Mouse (Mus musculus): Measurements from ENCODE around the gene Htt. TPM values are rescaled to one million over a fixed set of nuclear protein-coding genes. Genes with fewer than 3 reads are reported as not detected.

Htt gene
- polyA plus RNA-seq, 1 experiment from 2014 or later: 17.1 TPM

DNA sequence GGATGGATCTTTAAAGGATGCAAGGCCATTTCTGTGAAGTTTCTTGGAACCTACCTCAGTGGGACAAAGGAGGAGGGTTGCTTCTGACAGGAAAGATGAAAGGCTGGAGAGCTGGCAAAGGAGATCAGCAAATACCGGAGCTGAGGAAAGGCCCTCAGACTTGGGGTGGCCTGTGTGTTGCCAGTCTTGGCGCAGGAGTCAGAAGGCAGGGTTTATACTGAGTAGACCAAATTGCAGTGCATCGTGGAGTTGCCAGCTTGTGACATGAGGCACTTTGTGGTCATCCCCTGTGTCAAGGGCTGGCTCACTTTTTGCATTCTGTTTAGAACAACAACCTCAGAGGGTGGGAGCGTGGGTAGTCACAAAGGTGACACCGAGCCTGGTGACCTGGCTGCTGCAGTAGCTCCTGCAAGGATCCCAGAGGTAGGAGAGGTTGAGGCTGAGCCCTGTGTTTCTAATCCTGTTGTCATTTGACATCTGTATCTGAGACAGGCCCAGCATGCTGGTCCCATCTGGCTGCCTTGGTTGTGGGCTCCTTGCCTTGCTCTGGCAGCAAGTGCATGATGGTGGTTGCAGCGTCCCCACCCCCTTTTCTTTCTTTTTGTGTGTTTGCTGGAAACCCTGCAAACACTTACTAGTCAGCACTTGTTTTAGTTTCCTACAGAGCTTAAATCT, 189.1 kb downstream of the Htt start:
- Histone ChIP-seq H3K4me3 (peak overlapping the region; percentile 94), H3K36me3 (peaks cover 38% of the 10 kb centered on the region), H3K9me3 (replicated peaks) (no peaks in the 10 kb centered on the region), H3K4me1 (peaks cover 31% of the 10 kb centered on the region), H3K27ac (peak overlapping the region; percentile 99), H3K27me3 (ENCODE audit: low read depth, poor library complexity, severe bottlenecking) (no peaks in the 10 kb centered on the region)
- 78% methylated on average over 6 of the region's 6 CpGs for WGBS
- no peak for DNase-seq (ENCODE audit: low spot score)

DNA sequence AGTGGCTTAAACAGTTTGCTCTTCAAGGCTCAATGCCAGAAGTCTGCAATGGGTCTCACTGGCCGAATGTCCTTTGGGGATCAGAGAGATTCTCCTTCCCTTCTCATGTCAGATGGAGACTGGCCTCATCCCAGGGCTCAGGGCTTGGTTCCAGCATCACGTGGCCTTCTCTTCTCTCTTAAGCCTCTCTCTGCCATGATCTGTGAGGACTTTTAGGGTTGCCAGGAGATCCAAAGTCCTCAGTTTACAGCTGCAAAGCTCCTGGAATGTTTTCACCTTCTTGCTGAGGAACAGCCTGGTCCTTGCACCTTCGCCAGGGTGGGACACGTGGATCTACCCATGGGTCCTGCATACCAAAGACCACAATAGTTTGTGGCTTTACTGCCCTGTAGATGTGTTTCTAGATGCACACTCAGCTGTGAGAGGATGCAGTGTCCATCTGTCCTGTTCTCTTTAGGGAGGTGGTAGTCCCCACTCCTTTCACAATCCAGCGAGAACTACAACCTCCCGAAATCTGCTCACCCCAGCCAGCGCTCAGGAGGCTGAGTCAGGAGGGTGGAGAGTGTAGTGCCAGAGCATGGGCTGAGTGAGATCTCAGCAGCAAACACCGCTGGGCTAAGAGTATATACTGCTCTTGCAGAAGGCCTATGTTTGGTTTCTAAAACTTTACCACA, 189.8 kb downstream of the Htt start:
- WGBS: 95% methylated on average over 8 of the region's 8 CpGs
- peaks cover 37% of the 10 kb centered on the region for H3K4me1 ChIP-seq
- no peaks in the 10 kb centered on the region for H3K9me3 ChIP-seq (replicated peaks)
- DNase-seq (ENCODE audit: low spot score): no peak
- no peak overlapping the region for H3K27ac ChIP-seq
- H3K36me3 ChIP-seq: peaks cover 42% of the 10 kb centered on the region
- H3K4me3 ChIP-seq: peak overlapping the region; percentile 94; the same call in 1 of the 2 replicates
- no peaks in the 10 kb centered on the region for H3K27me3 ChIP-seq (ENCODE audit: low read depth, poor library complexity, severe bottlenecking)

DNA sequence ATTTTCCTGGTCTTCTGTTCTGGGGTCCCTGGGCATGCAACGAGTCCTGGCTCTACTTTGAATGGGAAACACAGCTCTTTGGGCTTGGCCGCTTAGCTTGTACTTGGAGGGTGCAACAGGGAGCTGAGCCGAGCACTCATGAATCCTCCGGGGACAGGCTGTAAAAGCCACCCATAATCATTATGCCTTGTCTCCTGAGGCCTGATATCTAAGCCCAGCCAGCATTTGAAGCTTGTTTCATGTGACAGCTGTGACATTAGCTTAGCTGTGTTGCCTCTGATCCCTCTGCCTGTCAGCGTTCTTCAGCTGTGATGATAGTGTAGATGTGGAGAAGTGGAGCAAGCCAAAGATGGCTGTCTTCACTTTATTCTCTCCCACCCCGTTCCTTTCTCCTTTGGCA, 193.0 kb downstream of the Htt start:
- H3K27ac ChIP-seq: no peak overlapping the region
- H3K4me1 ChIP-seq: peaks cover 50% of the 10 kb centered on the region

DNA sequence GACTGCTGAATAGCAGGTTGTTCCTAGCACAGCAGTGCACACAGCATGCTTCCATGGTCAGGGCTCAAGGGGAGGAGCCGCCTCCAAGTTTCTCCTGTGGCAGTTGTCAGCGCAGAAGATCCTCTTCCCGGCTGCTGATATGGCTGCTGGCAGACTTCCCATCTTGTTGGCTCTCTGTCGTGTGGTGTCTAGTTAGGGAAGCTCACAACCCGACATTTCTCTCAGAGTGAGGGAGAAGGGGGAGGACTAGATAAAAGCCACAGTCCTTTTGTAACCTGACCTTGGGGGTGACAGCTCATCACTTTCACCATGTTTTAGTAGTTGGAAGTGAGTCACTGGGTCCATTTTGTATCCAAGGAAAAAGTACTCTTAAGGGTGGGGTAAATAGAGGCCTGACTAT, 194.1 kb downstream of the Htt start:
- Histone ChIP-seq H3K4me3 (no peak overlapping the region), H3K27ac (no peak overlapping the region), H3K4me1 (peaks cover 47% of the 10 kb centered on the region), H3K36me3 (peaks cover 59% of the 10 kb centered on the region), H3K9me3 (replicated peaks) (no peaks in the 10 kb centered on the region), H3K27me3 (ENCODE audit: low read depth, poor library complexity, severe bottlenecking) (no peaks in the 10 kb centered on the region)
- DNase-seq (ENCODE audit: low spot score): no peak
- 56% methylated on average over 5 of the region's 5 CpGs for whole genome bisulfite sequencing

More for the DNA sequence above, 193.0 kb downstream of the Htt start:
- no peak for DNase-seq (ENCODE audit: low spot score)
- Histone ChIP-seq H3K9me3 (replicated peaks) (no peaks in the 10 kb centered on the region), H3K4me3 (no peak overlapping the region), H3K36me3 (peaks cover 59% of the 10 kb centered on the region), H3K27me3 (ENCODE audit: low read depth, poor library complexity, severe bottlenecking) (no peaks in the 10 kb centered on the region)
- WGBS: 77% methylated on average over 6 of the region's 6 CpGs

DNA sequence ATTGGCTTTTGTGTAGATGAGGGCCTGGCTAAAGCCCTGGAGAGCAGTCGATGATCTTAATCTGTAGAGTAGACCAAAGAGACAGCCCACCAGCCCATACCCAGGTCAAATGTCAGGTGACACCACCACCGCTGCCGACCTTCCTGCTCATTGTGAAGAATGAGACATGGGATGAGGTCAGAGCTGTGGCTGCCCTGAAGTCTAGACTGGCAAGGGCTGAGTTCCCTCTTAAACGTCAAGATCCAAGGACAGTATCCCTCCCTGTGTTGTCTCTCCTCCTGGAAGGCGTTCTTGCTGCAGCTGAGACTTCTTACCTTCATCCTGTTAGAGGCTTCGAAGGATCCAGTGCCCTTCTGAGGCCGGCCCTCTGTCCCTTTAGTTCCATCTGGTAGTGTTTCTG, 194.6 kb downstream of the Htt start:
- Histone ChIP-seq H3K27ac (no peak overlapping the region), H3K9me3 (replicated peaks) (no peaks in the 10 kb centered on the region), H3K27me3 (ENCODE audit: low read depth, poor library complexity, severe bottlenecking) (no peaks in the 10 kb centered on the region), H3K4me1 (peaks cover 42% of the 10 kb centered on the region), H3K4me3 (no peak overlapping the region), H3K36me3 (peaks cover 54% of the 10 kb centered on the region)
- DNase-seq (ENCODE audit: low spot score): no peak
- WGBS: 78% methylated on average over 7 of the region's 7 CpGs

DNA sequence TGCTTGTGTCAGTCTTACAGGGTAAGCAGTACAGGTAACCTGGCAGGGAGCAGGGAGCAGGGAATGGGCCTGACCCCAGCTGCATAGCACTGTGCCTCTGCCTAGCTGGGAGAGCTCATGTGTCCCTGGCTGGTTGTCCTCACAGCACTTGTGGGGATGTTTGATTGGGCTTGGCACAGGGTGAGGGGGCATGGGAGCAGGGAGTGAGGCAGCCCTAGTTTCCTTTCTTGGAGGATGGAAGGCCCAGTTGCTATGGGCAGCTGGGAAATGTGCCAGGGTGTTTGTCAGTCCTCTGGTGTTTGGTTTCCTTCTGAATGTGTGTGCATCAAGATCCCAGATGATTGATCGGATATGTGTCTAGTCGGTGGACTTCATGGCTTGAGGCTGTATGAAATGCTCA, 195.5 kb downstream of the Htt start:
- peaks cover 51% of the 10 kb centered on the region for H3K36me3 ChIP-seq

DNA sequence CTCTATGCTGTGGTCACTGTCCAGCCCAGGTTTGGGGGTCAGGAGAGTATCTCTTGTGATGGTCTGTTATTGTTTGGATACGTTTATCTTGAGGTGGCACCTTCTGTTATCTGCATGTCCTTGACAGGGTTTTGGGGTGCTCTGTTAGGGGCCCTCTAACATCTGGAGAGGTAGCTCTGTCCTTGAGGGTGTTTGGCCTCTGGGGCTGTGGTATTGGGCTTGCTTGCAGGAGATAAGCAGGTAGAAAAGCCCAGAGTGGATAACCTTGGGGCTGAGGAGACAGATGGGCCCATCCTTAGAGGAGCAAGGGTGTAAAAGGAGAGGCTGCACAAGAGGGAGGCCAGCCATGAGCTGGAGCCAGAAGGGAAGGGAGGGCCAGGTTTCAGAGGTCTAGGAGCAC, 198.5 kb downstream of the Htt start:
- DNase-seq (ENCODE audit: low spot score): no peak
- Histone ChIP-seq H3K4me3 (no peak overlapping the region), H3K36me3 (peaks cover 43% of the 10 kb centered on the region), H3K27ac (no peak overlapping the region), H3K4me1 (peaks cover 30% of the 10 kb centered on the region), H3K9me3 (replicated peaks) (no peaks in the 10 kb centered on the region), H3K27me3 (ENCODE audit: low read depth, poor library complexity, severe bottlenecking) (no peaks in the 10 kb centered on the region)
- WGBS: 83% methylated on average over 1 of the region's 1 CpGs

More for the DNA sequence above, 195.5 kb downstream of the Htt start:
- DNase-seq (ENCODE audit: low spot score): no peak
- Histone ChIP-seq H3K27ac (peak overlapping the region; percentile 30; the same call in 1 of the 2 replicates), H3K9me3 (replicated peaks) (no peaks in the 10 kb centered on the region), H3K4me1 (peaks cover 39% of the 10 kb centered on the region), H3K4me3 (no peak overlapping the region), H3K27me3 (ENCODE audit: low read depth, poor library complexity, severe bottlenecking) (no peaks in the 10 kb centered on the region)
- 90% methylated on average over 2 of the region's 2 CpGs for WGBS

MicroRNA genes within 50 kb of the gene (microRNA counts, 519-probe panel; counts per million panel counts)
- 684 counts per million, percentile 72 among the panel's probes with 10 or more counts for microRNA mmu-miR-467g

Small RNAs within 50 kb of the gene (microRNA-seq; reads per million reads assigned to microRNA genes)
- not detected for gene Mir467g

Other genes starting within 250 kb of the Htt start
- 3.8 and 6.0 TPM in 2 replicates for gene Tnip2, start 247.7 kb upstream of the Htt start, polyA plus RNA-seq (2016; fragmentation: Nextera tagmentation; extraction: Ambion mirVana)
- 9.9 and 17.1 TPM in 2 replicates for gene Sh3bp2, start 235.9 kb upstream of the Htt start, polyA plus RNA-seq (2016; fragmentation: Nextera tagmentation; extraction: Ambion mirVana)
- gene Add1, start 188.1 kb upstream of the Htt start, polyA plus RNA-seq (2016; fragmentation: Nextera tagmentation; extraction: Ambion mirVana): 134 and 166 TPM in 2 replicates
- gene Mfsd10, start 124.5 kb upstream of the Htt start, polyA plus RNA-seq (2016; fragmentation: Nextera tagmentation; extraction: Ambion mirVana): 105 and 111 TPM in 2 replicates
- gene Nop14, start 101.6 kb upstream of the Htt start, polyA plus RNA-seq (2016; fragmentation: Nextera tagmentation; extraction: Ambion mirVana): 29.1 and 31.9 TPM in 2 replicates
- 0.73 and 1.3 TPM in 2 replicates for gene Grk4, start 101.4 kb upstream of the Htt start, polyA plus RNA-seq (2016; fragmentation: Nextera tagmentation; extraction: Ambion mirVana)
- 0.25 and 0.46 TPM in 2 replicates for gene Msantd1, start 146.3 kb downstream of the Htt start, polyA plus RNA-seq (2016; fragmentation: Nextera tagmentation; extraction: Ambion mirVana)
- 42.7 and 53.8 TPM in 2 replicates for gene Rgs12, start 187.7 kb downstream of the Htt start, polyA plus RNA-seq (2016; fragmentation: Nextera tagmentation; extraction: Ambion mirVana)

Data from limb, embryonic 10.5 days (tissue).